Mouse (Mus musculus): ENCODE measurements around the gene Stk35. TPM values are rescaled to one million over a fixed set of nuclear protein-coding genes. Genes with fewer than 3 reads are reported as not detected.

Stk35 gene
- 8.9 and 10.9 TPM in 2 replicates for polyA plus RNA-seq (2012; rRNA removed)

DNA sequence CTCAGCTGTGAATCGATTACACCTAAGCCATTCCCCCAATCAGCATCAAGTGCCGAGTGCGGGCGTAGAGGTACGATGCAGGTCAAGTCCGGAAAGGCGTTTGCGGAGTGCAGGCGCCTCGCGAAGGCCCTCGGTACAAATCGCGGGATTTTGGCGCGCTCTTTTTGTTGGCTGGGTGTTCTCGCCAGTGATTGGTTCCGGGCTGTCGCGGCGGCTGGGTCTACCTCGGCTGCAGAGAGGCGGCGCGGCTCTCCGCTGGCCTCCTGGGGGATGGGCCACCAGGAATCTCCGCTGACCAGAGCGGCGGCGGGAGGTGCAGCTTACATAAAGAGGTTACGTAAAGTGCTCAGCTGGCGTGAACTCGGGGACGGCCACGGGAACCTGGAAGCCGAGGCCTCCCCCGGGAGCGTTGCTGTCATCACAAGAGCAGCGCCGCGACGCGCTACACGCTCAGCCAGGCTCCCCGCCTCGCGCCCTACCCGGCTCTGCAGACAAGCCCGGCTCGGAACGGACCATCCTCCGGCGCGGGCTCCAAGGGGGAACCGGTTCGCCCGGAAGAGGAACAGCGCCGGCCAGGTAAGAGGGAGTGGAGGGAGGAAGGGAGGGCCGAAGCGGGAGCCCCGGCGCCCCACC lies at the start of gene Stk35:
Gene Stk35, plus strand, starts transcription at position 247 of the 633 bp plus-strand sequence.
- H3K4me1 ChIP-seq (ENCODE audit: control insufficient read depth, insufficient read depth, insufficient read length): peaks cover 3% of the 10 kb centered on the region
- DNase-seq (ENCODE audit: low read depth in 1 of 2, low spot score in 2 of 2): peak; percentile 36 to 71
- peak within 1 kb of the TSS; percentile 75 for H3K27ac ChIP-seq (ENCODE audit: insufficient read depth, low read length)
- TF ChIP-seq CTCF (IDR thresholded peaks at IDR 0.05; ENCODE audit: extremely low read depth, insufficient read depth, insufficient read length, insufficient replicate concordance): no peak
- peak; percentile 13; the same call in 1 of the 2 replicates for TF ChIP-seq POLR2A (IDR thresholded peaks at IDR 0.05; ENCODE audit: low read depth, low read length)
- no peaks in the 10 kb centered on the region for H3K27me3 ChIP-seq (ENCODE audit: control insufficient read depth, insufficient read depth, low read length)
- WGBS: under 1% methylated on average over 61 of the region's 63 CpGs
- H3K36me3 ChIP-seq (ENCODE audit: control insufficient read depth, insufficient read depth, low read length): peaks cover 2% of the 10 kb centered on the region; the same call in 1 of the 2 replicates
- peak within 1 kb of the TSS; percentile 85 for H3K4me3 ChIP-seq (ENCODE audit: extremely low read depth, insufficient read depth, insufficient read length)

DNA sequence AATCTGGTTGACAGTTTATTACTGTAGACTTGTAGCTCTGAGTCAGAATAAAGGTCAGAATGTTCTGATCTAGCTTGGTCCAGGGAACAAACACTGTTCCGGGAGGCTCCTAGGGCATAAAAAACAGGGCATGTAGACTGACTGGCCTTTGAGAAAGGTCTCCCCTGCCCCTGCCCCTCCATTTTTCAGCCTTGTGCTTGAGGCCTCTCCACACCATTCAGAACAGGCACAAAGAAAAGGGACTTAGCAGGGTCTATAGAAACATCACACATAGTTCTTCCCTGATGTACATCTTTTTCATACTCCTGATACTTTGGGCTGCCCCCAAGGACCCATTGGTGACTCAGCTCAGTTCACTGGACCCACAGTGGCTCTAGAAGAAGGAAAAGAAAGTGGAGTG lies 18.3 kb upstream of the Stk35 start:
- Histone ChIP-seq H3K36me3 (ENCODE audit: control insufficient read depth, insufficient read depth, low read length) (no peaks in the 10 kb centered on the region), H3K4me1 (ENCODE audit: control insufficient read depth, insufficient read depth, insufficient read length) (no peaks in the 10 kb centered on the region), H3K27ac (ENCODE audit: insufficient read depth, low read length) (no peak overlapping the region), H3K27me3 (ENCODE audit: control insufficient read depth, insufficient read depth, low read length) (no peaks in the 10 kb centered on the region), H3K4me3 (ENCODE audit: extremely low read depth, insufficient read depth, insufficient read length) (no peak overlapping the region)
- 89% methylated on average over 1 of the region's 1 CpGs for WGBS
- DNase-seq (ENCODE audit: low read depth in 1 of 2, low spot score in 2 of 2): no peak
- no peak for TF ChIP-seq POLR2A (IDR thresholded peaks at IDR 0.05; ENCODE audit: low read depth, low read length)
- no peak for TF ChIP-seq CTCF (IDR thresholded peaks at IDR 0.05; ENCODE audit: extremely low read depth, insufficient read depth, insufficient read length, insufficient replicate concordance)

DNA sequence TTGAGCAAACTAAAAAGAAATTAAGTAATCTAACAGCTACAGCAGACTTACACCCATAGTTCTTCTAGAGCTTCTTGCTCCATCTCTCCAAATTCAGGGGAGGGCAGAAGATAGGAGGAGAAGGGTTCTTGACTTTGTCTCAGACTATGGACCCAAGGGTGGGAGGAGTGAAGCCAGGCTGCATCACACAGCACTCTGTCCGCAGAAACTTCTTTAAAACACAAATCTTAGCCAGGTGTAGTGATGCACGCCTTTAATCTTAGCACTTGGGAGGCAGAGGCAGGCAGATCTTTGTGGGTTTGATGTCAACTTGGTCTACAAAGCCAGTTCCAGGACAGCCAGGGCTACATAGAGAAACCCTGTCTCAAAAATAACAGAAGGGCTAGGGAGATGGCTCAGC lies 3.8 kb upstream of the Stk35 start:
- no peak overlapping the region for H3K4me3 ChIP-seq (ENCODE audit: extremely low read depth, insufficient read depth, insufficient read length)
- WGBS: 93% methylated on average over 2 of the region's 2 CpGs
- DNase-seq (ENCODE audit: low read depth in 1 of 2, low spot score in 2 of 2): no peak
- TF ChIP-seq CTCF (IDR thresholded peaks at IDR 0.05; ENCODE audit: extremely low read depth, insufficient read depth, insufficient read length, insufficient replicate concordance) (no peak), POLR2A (IDR thresholded peaks at IDR 0.05; ENCODE audit: low read depth, low read length) (no peak)
- no peak overlapping the region for H3K27ac ChIP-seq (ENCODE audit: insufficient read depth, low read length)
- H3K4me1 ChIP-seq (ENCODE audit: control insufficient read depth, insufficient read depth, insufficient read length): peaks cover 3% of the 10 kb centered on the region
- H3K27me3 ChIP-seq (ENCODE audit: control insufficient read depth, insufficient read depth, low read length): no peaks in the 10 kb centered on the region
- no peaks in the 10 kb centered on the region for H3K36me3 ChIP-seq (ENCODE audit: control insufficient read depth, insufficient read depth, low read length)

DNA sequence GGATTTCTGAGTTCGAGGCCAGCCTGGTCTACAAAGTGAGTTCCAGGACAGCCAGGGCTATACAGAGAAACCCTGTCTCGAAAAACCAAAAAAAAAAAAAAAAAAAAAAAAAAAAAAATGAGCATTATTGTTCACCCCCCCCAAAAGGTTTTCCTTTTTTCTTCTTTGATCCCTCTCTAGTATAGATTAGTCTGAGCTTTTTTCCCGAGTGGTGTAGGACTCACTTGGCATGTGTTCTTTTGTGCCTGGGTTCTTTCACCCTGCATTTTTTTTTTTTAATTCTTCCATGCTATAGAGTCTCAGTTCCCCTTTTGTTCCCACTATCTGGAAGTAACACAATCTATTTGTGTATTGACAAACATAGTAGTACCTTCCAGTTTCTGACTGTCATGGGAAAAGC lies 2.6 kb upstream of the Stk35 start:
- TF ChIP-seq POLR2A (IDR thresholded peaks at IDR 0.05; ENCODE audit: low read depth, low read length): no peak
- TF ChIP-seq CTCF (IDR thresholded peaks at IDR 0.05; ENCODE audit: extremely low read depth, insufficient read depth, insufficient read length, insufficient replicate concordance): no peak
- H3K27me3 ChIP-seq (ENCODE audit: control insufficient read depth, insufficient read depth, low read length): no peaks in the 10 kb centered on the region
- H3K36me3 ChIP-seq (ENCODE audit: control insufficient read depth, insufficient read depth, low read length): no peaks in the 10 kb centered on the region
- WGBS: 81% methylated on average over 2 of the region's 3 CpGs
- H3K27ac ChIP-seq (ENCODE audit: insufficient read depth, low read length): no peak overlapping the region
- peaks cover 3% of the 10 kb centered on the region for H3K4me1 ChIP-seq (ENCODE audit: control insufficient read depth, insufficient read depth, insufficient read length)
- H3K4me3 ChIP-seq (ENCODE audit: extremely low read depth, insufficient read depth, insufficient read length): no peak overlapping the region
- no peak for DNase-seq (ENCODE audit: low read depth in 1 of 2, low spot score in 2 of 2)

DNA sequence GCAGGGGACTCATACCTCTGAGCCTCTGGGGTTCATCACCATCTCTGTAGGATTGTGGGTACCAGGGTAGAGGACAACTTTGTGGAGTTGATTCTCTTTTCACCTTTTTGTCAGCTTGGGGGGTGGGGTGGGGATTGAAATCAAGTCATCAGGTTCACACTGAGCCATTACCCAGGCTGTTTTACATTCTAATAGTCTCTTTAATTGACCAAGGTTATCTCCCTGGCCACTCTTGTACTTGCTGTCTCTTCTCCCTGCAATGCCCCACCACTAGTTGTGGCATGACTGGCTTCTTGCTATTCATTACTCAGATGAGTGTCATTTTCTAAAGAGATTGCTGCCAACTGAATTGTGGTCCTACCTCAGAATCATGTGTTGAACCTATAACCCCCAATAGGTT lies 1.9 kb upstream of the Stk35 start:
- Histone ChIP-seq H3K4me3 (ENCODE audit: extremely low read depth, insufficient read depth, insufficient read length) (no peak overlapping the region), H3K27ac (ENCODE audit: insufficient read depth, low read length) (no peak overlapping the region), H3K27me3 (ENCODE audit: control insufficient read depth, insufficient read depth, low read length) (no peaks in the 10 kb centered on the region), H3K4me1 (ENCODE audit: control insufficient read depth, insufficient read depth, insufficient read length) (peaks cover 3% of the 10 kb centered on the region), H3K36me3 (ENCODE audit: control insufficient read depth, insufficient read depth, low read length) (no peaks in the 10 kb centered on the region)
- no peak for DNase-seq (ENCODE audit: low read depth in 1 of 2, low spot score in 2 of 2)
- TF ChIP-seq POLR2A (IDR thresholded peaks at IDR 0.05; ENCODE audit: low read depth, low read length) (no peak), CTCF (IDR thresholded peaks at IDR 0.05; ENCODE audit: extremely low read depth, insufficient read depth, insufficient read length, insufficient replicate concordance) (no peak)

DNA sequence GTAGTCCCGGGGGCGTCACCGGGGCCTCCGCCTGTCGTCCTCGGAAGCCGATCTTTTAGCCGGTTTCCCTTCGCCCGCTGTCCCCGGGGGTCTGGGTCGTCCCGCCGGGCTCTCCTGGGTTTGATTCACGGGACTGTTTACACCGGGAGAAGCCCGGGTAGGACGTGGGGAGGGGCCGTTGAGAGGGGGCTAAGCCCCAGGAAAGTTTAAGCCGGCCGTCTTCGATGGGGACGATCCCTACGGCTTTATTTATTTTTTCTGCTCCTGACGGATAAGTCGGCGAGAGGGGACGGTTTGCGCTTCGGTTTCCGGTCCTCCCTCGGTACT lies 550 bp downstream of the Stk35 start:
- no peaks in the 10 kb centered on the region for H3K27me3 ChIP-seq (ENCODE audit: control insufficient read depth, insufficient read depth, low read length)
- H3K4me1 ChIP-seq (ENCODE audit: control insufficient read depth, insufficient read depth, insufficient read length): peaks cover 3% of the 10 kb centered on the region
- H3K36me3 ChIP-seq (ENCODE audit: control insufficient read depth, insufficient read depth, low read length): peaks cover 4% of the 10 kb centered on the region; the same call in 1 of the 2 replicates
- peak overlapping the region; percentile 75 for H3K27ac ChIP-seq (ENCODE audit: insufficient read depth, low read length)
- under 1% methylated on average over 25 of the region's 32 CpGs for WGBS
- DNase-seq (ENCODE audit: low read depth in 1 of 2, low spot score in 2 of 2): peak in 1 of 2 experiments; percentile 1
- TF ChIP-seq POLR2A (IDR thresholded peaks at IDR 0.05; ENCODE audit: low read depth, low read length) (no peak), CTCF (IDR thresholded peaks at IDR 0.05; ENCODE audit: extremely low read depth, insufficient read depth, insufficient read length, insufficient replicate concordance) (no peak)
- peak overlapping the region; percentile 85 for H3K4me3 ChIP-seq (ENCODE audit: extremely low read depth, insufficient read depth, insufficient read length)

DNA sequence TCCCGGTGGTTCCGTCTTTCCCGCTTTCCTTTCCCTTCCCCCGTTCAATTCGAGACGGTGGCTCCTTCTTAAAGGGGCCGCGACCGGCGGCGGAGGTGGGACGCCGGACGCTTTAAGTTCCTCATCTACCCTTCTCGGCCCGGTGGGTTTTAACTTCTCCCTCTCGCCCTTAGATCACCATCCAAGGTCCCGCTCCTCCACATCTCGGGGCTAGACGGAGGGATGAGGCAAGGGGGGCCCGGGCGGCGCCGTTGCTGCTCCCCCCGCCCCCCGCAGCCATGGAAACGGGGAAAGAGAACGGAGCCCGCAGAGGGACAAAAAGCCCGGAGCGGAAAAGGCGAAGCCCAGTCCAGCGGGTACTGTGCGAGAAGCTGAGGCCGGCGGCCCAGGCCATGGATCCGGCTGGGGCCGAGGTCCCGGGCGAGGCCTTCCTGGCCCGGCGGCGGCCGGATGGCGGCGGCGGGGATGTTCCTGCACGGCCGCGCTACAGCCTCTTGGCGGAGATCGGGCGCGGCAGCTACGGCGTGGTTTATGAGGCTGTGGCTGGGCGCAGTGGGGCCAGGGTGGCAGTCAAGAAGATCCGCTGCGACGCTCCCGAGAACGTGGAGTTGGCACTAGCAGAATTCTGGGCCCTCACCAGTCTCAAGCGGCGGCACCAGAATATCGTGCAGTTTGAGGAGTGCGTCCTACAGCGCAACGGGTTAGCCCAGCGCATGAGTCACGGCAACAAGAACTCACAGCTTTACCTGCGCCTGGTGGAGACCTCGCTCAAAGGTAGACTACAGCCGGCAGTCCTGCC lies 1.1 kb downstream of the Stk35 start:
- Histone ChIP-seq H3K27ac (ENCODE audit: insufficient read depth, low read length) (peak overlapping the region; percentile 75), H3K4me1 (ENCODE audit: control insufficient read depth, insufficient read depth, insufficient read length) (peaks cover 3% of the 10 kb centered on the region), H3K4me3 (ENCODE audit: extremely low read depth, insufficient read depth, insufficient read length) (peak overlapping the region; percentile 85), H3K36me3 (ENCODE audit: control insufficient read depth, insufficient read depth, low read length) (peaks cover 4% of the 10 kb centered on the region; the same call in 1 of the 2 replicates), H3K27me3 (ENCODE audit: control insufficient read depth, insufficient read depth, low read length) (no peaks in the 10 kb centered on the region)
- TF ChIP-seq POLR2A (IDR thresholded peaks at IDR 0.05; ENCODE audit: low read depth, low read length) (no peak), CTCF (IDR thresholded peaks at IDR 0.05; ENCODE audit: extremely low read depth, insufficient read depth, insufficient read length, insufficient replicate concordance) (no peak)
- DNase-seq (ENCODE audit: low read depth in 1 of 2, low spot score in 2 of 2): peak; percentile 63 to 82
- 2% methylated on average over 72 of the region's 73 CpGs for WGBS

Data from spleen, adult 2 months (tissue).